Mouse (Mus musculus) adrenal gland, postnatal 36 days (tissue): ENCODE results near the gene Pgd. TPM values are rescaled to one million over a fixed set of nuclear protein-coding genes. Genes with fewer than 3 reads are reported as not detected.
"Not testable (repeated sequence)": the region's sequence is repeated elsewhere in the genome, so short reads cannot be mapped to it uniquely, and the experiment has no call there.

Experiments used
- DNase-seq, 2 experiments: peaks; one replicate each; pipeline ENCODE4 v3.0.0; 2021; ENCODE audit warnings: mixed read lengths in 1 of 2
- total RNA-seq, 2 experiments: library from RNA; stranded (reverse); gene quantifications; 2 replicates each; pipeline ENCODE4 v1.2.3; 2021

Gene Pgd
- total RNA-seq, 2 experiments from 2014 or later: 304 to 318 TPM

DNA sequence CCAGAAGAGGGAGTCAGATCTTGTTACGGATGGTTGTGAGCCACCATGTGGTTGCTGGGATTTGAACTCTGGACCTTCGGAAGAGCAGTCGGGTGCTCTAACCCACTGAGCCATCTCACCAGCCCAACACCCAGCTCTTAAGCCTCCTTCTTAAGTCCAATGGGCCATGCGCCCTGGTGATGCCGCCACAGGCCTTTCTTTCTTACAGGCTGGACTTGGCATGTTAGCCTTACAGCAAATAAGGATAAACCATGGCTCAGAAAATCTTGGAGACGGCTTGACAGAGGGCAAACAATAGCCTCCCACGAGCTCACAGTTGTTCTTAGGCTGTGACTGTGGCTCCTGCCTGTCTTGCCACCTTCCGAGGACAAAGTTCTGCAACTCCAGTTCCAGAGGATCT, 3.4 kb upstream of the Pgd start:
- DNase-seq: not testable (repeated sequence)

DNA sequence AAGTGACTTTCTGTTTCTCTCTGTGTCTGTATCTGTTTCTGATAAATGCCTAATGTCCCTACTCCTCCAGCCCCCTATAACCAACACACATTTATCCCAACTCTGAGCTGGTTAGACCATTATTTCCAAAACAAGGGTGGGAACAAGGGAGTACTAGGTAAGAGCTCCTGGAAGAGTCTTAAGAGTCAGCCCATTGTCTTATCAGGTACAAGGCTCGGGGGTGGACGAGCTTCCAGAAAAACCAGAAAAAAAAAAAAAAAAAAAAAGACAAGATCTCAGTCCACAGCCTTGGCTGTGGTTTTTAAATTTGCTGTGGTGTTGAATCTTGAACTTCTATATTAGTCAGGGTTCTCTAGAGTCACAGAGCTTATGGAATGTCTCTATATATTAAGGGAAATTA, 1.4 kb upstream of the Pgd start:
- no peak for DNase-seq

DNA sequence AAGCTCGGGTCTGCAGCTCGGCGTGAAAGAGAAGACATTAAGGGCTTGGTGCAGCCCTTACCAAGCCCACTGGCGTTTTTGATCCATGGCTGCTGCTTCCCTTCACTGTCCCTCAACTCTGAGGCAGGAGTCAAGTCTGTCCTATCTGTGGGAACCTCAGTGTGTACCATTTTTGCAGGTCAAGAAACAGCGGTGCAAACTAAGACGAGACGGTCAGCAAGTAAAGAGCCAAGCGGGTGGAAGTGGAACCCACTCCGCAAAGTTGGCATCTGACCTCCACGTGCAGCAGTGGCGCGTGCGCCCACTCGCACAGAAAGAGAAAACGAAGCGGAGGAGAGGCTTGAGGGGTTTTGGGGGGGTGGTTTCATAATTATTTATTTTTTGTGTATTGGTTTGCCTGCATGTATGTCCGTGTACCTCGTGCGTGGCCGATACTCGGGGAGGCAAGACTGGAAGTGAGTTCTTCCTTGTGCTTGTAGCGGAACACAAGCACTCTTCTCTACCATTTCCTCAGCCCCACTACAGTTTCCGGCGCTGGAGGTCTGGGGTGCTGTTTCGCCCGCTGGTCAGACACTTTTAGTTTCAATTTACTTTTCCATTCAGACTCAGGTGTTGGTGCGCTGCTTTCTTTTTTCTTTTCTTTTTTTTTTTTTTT, 513 bp upstream of the Pgd start:
- DNase-seq: peak; percentile 47

DNA sequence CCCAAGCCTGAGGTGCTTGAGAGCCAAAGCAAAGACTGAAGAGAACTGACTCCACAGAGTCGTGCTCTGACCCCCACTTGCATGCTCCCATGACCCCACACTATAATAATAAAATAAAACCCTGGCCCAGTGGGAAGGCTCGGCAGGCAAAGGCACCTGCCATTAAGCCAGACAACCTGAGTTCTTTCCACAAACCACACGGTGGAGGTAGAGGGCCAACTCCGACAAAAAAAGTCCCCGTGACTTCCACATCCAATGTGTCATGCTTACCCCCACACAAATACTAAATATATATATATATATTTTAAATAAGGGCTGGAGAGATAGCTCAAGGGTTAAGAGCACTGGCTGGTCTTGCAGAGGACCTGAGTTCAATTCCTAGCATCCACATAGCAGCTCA, 2.4 kb downstream of the Pgd start:
- no peak for DNase-seq

DNA sequence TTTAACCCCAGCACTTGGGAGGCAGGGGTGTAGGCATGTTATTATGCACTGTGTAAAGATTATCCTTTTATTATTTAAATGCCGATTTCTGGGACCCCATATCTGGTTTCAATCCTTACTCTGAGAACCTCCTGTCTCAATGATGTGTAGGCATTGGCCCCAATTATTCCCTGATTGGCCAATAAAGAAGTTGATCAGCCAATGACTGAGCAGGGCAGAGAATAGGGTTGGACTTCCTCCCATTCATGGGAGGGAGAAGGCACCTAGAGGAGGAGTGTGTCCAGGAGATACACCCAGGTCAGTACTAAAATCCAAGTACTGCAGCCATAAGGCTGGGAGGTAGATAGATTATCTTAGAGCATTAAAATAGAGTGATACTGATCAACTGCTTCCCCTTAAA, 3.4 kb downstream of the Pgd start:
- no peak for DNase-seq

DNA sequence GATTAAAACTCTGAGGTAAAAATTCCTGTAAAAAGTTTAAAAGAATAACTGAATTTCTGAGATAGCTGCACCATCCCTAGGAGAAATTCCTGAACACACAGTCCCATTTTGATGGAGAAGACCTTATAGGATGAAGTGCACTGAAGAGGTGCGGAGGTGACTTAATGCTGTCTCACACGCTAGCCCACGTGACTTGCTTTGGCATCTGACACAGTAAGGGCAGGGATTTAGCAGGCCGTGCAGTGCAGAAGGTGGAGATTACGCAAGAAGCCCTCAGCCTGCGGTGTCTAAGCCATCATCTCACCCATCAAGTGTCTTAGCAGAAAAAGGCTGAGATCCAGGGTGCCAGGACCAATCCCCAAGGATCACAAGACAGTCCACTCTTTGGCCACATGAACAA, 5.4 kb downstream of the Pgd start:
- peak; percentile 47 to 70 for DNase-seq

DNA sequence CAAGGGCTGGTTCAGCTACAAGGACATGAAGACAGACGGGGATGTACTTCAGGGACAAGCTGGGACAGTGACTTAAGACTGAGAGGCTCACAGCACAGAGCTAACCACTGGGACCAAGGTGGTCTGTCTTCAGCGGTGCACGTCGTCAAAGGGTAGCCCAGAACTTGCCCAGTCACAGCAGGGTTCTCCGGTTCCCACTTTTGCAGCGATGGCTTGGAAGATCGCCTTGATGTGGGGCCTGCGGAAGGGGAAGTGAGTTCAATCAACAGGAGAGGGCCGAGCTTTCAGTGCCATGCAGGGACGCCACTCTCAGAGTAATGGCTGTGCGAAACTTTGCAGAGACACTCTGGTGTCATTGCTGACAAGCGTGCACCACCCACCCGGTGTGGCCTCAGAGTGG, 6.7 kb downstream of the Pgd start:
- DNase-seq: no peak

DNA sequence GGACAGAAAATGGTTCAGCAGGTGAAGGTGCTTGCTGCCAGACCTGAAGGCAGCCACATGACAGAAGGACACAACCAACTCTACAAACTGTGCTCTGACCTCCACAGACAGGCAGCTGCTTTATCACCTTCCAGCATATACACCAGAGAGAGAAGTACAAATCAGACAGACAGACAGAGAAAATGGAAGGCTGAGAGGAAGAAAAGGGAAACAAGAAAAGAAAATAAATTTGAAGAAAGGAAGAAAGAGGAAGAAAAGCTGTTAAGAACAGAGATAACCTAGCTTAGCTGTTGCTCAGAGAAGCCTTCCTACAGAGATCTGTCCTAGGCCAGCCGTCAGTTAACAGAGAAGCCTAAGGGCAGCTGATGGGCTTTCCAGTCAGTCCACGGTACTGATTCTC, 7.4 kb downstream of the Pgd start:
- no peak for DNase-seq

DNA sequence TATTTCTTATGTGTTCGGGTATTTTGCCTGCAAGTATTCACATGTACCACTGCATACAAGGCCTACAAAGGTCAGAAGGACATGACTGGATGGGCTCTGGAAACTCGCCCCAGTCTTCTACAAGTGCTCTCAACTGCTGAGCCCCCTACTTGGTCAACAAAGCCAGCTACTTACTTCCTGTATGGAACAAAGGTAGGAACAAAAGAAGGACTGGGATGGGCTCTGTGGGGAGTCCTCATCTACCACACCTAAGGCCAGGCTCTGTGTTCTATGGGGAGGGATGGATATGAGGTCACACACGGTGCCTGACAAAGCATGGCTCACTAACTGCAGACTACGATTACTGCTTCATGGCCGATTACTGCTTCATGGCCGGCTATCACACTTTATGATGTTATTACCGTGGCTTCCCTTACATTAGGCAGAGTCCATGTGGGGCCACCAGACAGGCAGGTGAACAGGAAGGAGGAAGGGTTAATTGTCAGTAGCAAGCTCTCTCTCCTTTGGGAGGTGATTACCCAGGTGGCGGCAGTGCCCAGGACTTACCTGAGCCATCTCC, 9.1 kb downstream of the Pgd start:
- DNase-seq: no peak

DNA sequence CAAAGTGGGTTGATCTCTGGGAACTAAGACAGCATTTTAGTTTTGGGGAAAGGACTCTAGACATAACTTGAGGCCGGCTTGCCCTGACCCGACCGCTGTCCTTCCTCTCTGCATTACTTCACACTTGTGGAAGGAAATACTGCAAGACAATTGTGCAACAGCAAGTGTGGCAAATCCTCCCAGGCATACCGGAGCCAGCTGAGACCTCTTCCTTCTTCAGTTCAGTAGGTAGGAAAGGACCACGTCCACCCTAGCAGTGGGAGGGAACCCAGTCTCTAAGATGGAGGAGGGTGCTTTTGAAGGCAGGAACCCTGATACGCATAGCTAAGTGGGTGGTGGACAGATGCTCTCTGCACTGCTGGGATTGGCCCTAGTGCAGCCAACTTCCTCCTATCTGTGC, 10.9 kb downstream of the Pgd start:
- DNase-seq: peak in 1 of 2 experiments; percentile 28

DNA sequence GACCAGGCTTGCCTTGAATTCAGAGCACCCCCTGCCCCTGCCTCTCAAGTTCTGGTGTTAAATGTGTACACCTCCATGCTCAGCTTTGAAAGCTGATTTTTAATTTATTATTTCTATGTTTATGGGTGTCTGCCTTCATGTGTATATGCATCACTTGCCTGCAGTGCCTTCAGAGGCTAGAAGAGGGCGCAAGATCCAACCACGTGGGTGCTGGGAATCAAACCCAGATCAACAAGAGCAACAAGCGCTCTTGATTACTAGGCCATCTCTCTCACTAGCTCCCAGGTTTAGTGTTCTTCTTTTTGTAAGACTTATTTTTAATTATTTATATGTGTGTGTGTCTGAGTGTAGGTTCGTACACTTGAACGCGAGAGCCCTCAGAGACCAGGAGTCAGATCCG, 11.7 kb downstream of the Pgd start:
- DNase-seq: no peak

DNA sequence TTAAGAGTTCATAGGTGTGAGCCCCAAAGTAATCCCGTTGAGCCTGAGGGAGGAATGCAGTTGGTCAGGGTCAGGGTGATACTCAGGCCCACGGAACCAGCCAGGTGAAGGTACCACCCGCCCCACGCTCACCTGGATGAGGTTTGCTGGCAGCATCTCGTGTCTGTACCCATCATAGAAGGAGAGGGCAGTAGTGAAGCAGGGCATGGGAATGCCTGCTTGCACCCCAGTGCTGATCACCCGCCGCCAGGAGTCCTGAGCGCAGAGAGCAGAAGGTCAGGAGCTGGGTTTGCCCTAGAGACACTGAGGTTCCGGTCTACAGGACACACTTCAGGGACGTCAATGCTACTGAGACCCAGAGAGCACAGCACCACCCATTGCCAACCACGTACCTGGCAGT, 15.8 kb downstream of the Pgd start:
- DNase-seq: no peak

DNA sequence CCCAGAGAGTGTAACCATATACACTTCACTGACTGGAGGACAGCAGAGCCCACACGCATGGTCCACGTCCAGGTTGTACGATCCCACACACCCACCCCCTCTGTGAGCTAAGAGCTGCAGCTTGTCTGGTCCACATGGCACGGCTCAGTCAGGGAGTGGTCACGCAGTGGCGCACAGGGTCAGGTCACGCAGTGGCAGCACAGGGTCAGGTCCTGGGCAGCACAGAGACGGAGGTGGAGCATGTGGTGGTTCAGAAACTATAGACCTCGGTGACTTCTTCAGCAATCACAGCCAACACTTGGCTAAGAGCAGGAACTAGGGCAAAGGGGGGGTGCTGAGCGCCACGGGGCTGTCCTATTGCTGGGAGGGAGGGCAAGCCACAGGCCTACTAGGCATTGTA, 16.3 kb downstream of the Pgd start:
- peak; percentile 57 to 71 for DNase-seq

DNA sequence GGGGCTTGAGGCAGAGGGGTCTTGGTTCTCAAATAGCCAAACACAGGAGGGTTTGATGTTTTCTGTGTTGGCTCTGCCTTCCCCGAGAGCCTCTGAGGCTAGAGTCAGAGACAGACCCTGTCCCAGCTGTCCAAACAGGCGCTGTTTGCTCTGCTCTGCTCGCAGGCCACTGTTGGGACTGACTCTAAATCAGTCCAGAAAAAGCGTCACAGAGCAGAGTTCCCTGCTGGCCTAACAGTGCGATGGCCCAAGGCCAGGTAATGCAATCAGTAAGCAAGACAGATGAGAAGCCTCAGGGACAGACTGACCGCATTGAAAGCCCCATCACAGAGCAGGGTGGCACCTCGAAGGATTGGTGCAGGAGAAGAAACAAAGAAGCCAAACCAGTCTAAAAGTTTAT, 17.0 kb downstream of the Pgd start:
- DNase-seq: peak; percentile 81 to 83

DNA sequence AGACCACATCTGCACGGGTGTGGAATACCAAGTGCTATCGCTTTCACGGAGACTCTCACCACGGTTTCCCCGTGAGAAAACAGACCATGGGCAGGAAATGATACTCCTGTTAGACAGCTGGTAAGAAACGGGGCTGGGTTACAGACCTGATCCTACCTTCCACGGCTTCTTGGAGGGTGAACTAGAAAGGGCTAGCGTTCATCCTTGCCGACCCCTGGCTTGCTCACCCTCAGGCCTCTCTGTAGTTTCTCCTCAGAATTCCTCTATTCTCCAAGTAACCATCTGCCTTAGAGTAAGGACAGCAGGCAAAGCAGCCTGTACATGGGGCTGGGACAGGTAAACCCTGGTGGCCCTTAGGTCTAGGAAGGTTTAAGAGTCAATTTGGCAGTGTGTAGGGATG, 17.4 kb downstream of the Pgd start:
- DNase-seq: no peak

DNA sequence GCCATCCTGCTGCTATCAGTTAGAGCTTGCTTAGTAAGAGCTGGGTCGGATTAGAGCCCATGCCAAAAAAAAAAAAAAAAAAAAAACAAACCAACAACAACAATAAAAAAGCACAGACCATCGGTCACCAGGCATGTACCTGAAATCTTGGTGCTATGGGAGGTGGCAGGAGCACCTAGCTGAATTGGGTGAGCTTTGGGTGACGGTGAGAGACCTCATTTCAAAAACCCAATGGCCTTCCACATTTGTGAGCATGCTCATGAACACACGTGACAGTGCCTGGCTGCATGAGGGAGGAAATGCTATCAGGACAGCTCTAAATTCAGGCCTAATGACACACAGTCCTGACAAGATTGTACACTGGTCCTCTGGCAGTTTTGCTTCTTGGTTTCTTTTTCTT, 18.5 kb downstream of the Pgd start:
- DNase-seq: no peak

DNA sequence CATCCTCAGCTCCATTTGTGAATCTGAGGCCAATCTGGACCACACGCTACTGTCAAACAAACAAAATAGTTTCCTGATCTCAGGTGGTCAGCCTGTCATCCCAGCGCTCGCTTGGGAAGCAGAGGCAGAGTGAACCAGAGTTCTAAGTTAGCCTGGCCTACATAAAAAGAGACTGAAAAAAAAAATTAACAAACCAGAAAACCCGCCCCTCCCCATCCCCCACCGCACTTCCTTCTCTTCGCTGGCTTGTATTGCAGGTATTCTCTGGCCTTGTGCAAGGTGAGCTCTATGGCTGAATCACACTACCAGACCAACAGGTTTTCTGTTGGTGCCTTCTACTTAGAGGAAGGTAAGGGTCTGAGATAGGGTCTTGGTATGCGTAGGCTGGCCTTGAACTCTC, 19.0 kb downstream of the Pgd start:
- DNase-seq: no peak

DNA sequence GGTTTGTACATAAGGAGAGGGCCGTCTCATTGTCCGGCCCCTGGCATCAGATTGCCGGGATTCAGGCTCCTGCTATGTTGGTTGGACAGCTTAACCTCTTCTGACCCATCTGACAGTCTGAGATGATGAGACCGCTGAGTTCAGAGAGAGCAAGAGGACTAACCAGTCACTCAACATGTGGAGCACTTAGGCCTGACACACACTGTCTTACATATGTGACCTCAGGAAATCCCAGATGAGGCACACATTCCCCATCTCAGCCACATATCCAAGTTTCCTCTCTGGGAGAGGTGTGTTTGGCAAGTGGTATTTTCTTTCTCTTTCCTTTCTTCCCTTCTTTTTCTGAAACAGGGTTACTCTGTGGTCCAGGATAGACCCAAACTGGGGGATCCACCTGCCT, 21.4 kb downstream of the Pgd start:
- DNase-seq: no peak

DNA sequence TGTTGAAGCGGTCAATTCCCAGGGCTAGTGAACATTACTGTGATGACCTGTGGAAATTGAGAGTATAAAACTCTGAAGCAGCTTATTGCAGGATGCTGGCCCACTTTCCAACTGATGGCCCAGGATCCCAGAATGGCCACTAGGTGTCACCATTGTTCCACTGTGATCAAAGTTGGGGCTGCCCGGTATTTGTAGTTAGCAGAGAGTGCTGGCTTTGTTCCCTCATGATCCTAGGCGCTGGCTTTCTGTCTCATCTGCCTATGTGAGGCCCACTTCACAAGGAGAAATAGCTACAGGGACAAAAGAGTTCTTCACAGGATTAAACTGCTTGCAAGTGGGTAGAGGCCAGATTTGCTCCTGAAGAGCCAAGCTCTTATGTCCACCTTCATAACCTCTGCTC, 22.1 kb downstream of the Pgd start:
- DNase-seq: peak; percentile 81 to 82

DNA sequence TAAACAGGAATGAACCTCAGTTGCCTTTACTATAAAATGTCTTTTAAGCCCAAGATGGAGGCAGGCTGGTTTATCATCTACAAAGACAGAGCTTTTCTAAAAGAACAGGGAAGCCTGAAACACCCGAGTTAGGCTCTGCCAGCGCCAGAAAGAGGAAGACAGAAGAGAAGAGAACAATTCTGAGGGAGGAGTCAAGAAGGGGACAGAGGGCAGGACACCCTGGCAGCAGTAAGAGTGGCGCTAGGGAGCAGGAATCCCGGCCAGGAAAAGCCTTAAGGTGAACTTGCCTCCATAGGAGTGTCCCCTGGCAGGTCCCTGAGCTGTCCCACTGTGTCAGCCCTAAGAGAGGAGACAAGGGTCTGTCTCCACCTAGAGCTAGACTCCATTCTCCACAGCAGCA, 23.0 kb downstream of the Pgd start:
- DNase-seq: no peak

DNA sequence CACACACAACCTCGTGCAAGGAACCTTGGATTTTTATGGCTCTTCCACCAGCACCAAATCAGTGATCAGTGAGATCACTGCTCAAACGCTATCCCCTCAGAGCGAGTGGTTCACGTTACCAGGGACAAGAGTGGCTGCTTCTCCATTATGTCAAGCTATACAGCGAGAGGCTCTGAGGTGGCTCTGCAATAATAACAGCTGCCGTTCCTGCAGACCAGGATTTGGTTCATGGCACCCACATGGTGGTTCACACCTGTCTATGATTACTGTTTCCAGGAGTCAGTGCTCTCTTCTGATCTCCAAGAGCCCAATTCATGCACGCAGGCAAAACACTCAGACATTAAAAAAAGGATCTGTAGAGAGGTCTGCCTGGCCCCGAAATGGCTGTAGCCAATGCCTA, 28.1 kb downstream of the Pgd start:
- no peak for DNase-seq

DNA sequence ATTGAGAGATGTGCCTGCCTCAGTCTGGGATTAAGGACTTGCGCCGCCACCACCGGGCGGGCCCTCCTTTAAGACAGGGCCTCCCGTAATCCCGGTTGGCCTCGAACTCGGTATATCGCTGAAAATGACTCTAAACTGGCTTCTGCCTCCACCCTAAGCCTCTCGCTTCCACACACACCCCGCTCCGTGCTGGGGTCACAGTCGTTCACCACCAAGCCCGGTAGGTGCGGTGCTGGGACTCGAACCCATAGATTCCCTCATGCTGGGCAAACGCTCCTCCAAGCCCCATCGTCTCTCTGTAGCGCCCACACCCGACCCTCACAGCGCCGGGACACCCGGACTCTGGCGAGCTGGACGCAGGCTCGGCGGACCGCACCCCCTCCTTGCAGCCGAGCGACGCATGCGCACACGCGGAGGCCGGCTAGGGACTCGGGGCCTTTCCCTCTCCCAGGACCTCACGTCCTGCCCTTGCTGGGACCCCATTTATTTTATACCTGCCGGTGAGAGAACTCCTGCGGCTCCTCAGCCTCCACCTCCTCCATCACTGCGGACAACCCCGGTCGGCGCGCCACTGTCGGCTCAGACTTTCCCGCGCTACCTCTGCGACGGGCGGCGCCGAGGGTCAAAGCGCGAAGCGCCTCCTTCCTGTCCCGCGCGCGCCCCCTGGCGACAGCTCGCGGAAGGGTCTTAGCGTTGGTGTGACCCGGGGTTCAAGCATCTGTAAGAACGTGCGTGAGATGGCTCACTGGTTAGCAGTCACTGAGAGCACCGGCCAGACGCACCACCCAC, 29.4 kb downstream of the Pgd start, which contains the start of gene Cenps:
TSS of gene Cenps (minus strand) at position 648 of the 789 bp plus-strand sequence.
- peak; percentile 91 to 94 for DNase-seq

DNA sequence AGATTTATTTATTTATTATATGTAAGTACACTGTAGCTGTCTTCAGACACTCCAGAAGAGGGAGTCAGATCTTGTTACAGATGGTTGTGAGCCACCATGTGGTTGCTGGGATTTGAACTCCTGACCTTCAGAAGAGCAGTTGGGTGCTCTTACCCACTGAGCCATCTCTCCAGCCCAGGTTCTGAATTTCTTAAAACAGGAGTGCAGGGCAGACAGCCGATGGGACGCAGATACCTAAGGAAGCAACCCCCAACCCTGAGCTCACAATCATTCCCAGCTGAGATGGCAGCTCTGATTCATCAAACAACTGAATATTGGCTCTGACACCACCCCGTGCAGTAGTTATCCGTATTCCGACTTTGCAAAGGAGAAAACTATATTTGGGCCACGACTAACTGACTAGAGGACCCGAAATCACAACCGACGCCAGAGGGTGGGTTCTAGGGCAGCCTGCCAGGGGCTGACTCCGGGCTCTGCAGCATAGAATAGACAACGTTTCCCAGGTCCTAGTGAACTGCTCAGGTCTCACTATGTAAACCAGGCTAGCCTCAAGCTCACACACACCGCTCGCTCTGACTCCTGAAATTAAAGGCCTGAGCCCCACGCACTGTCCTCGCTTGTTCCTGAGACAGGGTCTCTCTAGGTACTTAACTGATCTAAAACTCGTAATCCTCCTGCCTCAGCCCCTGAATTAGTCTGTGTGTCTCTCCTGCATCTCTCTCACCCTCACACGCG, 30.3 kb downstream of the Pgd start:
- DNase-seq: no peak
